Mouse (Mus musculus): ENCODE measurements around the gene Tfip11. TPM values are rescaled to one million over a fixed set of nuclear protein-coding genes. Genes with fewer than 3 reads are reported as not detected.

Gene Tfip11
- total and polyA plus RNA-seq, 2 experiments from 2014 or later, result 20.2 to 24.4 TPM

- TF ChIP-seq CTCF (IDR thresholded peaks at IDR 0.05; ENCODE audit: low read depth), result no peak
- no peak for DNase-seq (ENCODE audit: low spot score)
These were observed 30.6 kb upstream of the Tfip11 start for GRCm38 (mm10) chr5:112295564-112295963.

GRCm38 (mm10) chr5:112296404-112297181 lies 29.6 kb upstream of the Tfip11 start:
- Histone ChIP-seq H3K4me3 (ENCODE audit: low read length) (no peak overlapping the region), H3K27ac (peak overlapping the region; percentile 8; the same call in 1 of the 2 replicates), H3K9me3 (ENCODE audit: low read length) (no peaks in the 10 kb centered on the region), H3K4me1 (ENCODE audit: insufficient read depth, low read length) (peaks cover 8% of the 10 kb centered on the region; the same call in 1 of the 2 replicates), H3K27me3 (ENCODE audit: insufficient read depth, low read length) (no peaks in the 10 kb centered on the region), H3K4me2 (ENCODE audit: low read depth, low read length) (no peak overlapping the region), H3K9ac (replicated peaks; ENCODE audit: low read length) (no peak overlapping the region), H3K36me3 (ENCODE audit: insufficient read depth, low read length) (no peaks in the 10 kb centered on the region)
- ATAC-seq (no peak), DNase-seq (ENCODE audit: low spot score) (no peak)
- no peak for TF ChIP-seq CTCF (IDR thresholded peaks at IDR 0.05; ENCODE audit: low read depth)
- WGBS, result 53% methylated on average over 6 of the region's 6 CpGs

More at GRCm38 (mm10) chr5:112295564-112295963, 30.6 kb upstream of the Tfip11 start:
- no peak overlapping the region for H3K27ac ChIP-seq
- no peaks in the 10 kb centered on the region for H3K36me3 ChIP-seq (ENCODE audit: insufficient read depth, low read length)
- H3K4me1 ChIP-seq (ENCODE audit: insufficient read depth, low read length), result peaks cover 8% of the 10 kb centered on the region; the same call in 1 of the 2 replicates
- no peaks in the 10 kb centered on the region for H3K27me3 ChIP-seq (ENCODE audit: insufficient read depth, low read length)
- H3K9ac ChIP-seq (replicated peaks; ENCODE audit: low read length), result no peak overlapping the region
- WGBS, result 55% methylated on average over 8 of the region's 8 CpGs
- H3K9me3 ChIP-seq (ENCODE audit: low read length), result no peaks in the 10 kb centered on the region
- no peak for ATAC-seq
- H3K4me3 ChIP-seq (ENCODE audit: low read length), result no peak overlapping the region
- no peak overlapping the region for H3K4me2 ChIP-seq (ENCODE audit: low read depth, low read length)

DNA sequence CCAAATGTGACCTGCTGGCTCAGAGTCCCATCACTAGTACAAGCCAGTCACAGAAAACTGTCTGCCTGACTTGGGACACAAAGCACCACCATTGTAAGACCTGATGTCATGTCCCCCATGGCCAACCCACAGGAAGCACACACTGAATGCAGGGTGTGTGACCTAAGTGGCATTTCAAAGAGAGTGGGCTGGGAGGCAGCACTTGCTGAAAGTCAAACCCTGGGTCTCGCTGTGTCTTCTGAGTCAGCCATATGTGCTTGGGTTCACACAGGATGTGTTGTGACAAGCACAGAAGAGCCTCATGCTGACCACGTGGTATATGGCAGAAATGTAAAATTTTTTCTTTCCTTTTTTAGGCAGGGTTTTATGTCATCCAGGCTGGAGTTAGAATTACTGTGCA lies 28.9 kb upstream of the Tfip11 start:
- 63% methylated on average over 2 of the region's 2 CpGs for WGBS
- H3K27ac ChIP-seq, result peak overlapping the region; percentile 8; the same call in 1 of the 2 replicates
- H3K9me3 ChIP-seq (ENCODE audit: low read length), result no peaks in the 10 kb centered on the region
- 0 out of 2 replicates have a peak, but pooled peaks cover 4% of the 10 kb centered on the region for H3K4me1 ChIP-seq (ENCODE audit: insufficient read depth, low read length)
- no peak overlapping the region for H3K4me3 ChIP-seq (ENCODE audit: low read length)
- H3K36me3 ChIP-seq (ENCODE audit: insufficient read depth, low read length), result no peaks in the 10 kb centered on the region
- ATAC-seq, result no peak
- no peak overlapping the region for H3K4me2 ChIP-seq (ENCODE audit: low read depth, low read length)
- H3K27me3 ChIP-seq (ENCODE audit: insufficient read depth, low read length), result no peaks in the 10 kb centered on the region
- no peak for TF ChIP-seq CTCF (IDR thresholded peaks at IDR 0.05; ENCODE audit: low read depth)
- no peak overlapping the region for H3K9ac ChIP-seq (replicated peaks; ENCODE audit: low read length)
- no peak for DNase-seq (ENCODE audit: low spot score)

GRCm38 (mm10) chr5:112298226-112298988 lies 27.8 kb upstream of the Tfip11 start:
- WGBS, result 89% methylated on average over 12 of the region's 12 CpGs
- H3K4me3 ChIP-seq (ENCODE audit: low read length), result no peak overlapping the region
- H3K9ac ChIP-seq (replicated peaks; ENCODE audit: low read length), result no peak overlapping the region
- no peaks in the 10 kb centered on the region for H3K36me3 ChIP-seq (ENCODE audit: insufficient read depth, low read length)
- no peaks in the 10 kb centered on the region for H3K27me3 ChIP-seq (ENCODE audit: insufficient read depth, low read length)
- no peak overlapping the region for H3K27ac ChIP-seq
- ATAC-seq (no peak), DNase-seq (ENCODE audit: low spot score) (no peak)
- no peak overlapping the region for H3K4me2 ChIP-seq (ENCODE audit: low read depth, low read length)
- no peaks in the 10 kb centered on the region for H3K4me1 ChIP-seq (ENCODE audit: insufficient read depth, low read length)
- TF ChIP-seq CTCF (IDR thresholded peaks at IDR 0.05; ENCODE audit: low read depth), result no peak
- no peaks in the 10 kb centered on the region for H3K9me3 ChIP-seq (ENCODE audit: low read length)

GRCm38 (mm10) chr5:112299399-112299798 lies 26.8 kb upstream of the Tfip11 start:
- Histone ChIP-seq H3K9ac (replicated peaks; ENCODE audit: low read length) (no peak overlapping the region), H3K4me2 (ENCODE audit: low read depth, low read length) (no peak overlapping the region), H3K27me3 (ENCODE audit: insufficient read depth, low read length) (no peaks in the 10 kb centered on the region), H3K36me3 (ENCODE audit: insufficient read depth, low read length) (no peaks in the 10 kb centered on the region), H3K9me3 (ENCODE audit: low read length) (no peaks in the 10 kb centered on the region), H3K4me3 (ENCODE audit: low read length) (no peak overlapping the region), H3K27ac (no peak overlapping the region), H3K4me1 (ENCODE audit: insufficient read depth, low read length) (no peaks in the 10 kb centered on the region)
- DNase-seq (ENCODE audit: low spot score), result no peak
- ATAC-seq, result no peak
- TF ChIP-seq CTCF (IDR thresholded peaks at IDR 0.05; ENCODE audit: low read depth), result no peak
- 88% methylated on average over 4 of the region's 4 CpGs for WGBS

DNA sequence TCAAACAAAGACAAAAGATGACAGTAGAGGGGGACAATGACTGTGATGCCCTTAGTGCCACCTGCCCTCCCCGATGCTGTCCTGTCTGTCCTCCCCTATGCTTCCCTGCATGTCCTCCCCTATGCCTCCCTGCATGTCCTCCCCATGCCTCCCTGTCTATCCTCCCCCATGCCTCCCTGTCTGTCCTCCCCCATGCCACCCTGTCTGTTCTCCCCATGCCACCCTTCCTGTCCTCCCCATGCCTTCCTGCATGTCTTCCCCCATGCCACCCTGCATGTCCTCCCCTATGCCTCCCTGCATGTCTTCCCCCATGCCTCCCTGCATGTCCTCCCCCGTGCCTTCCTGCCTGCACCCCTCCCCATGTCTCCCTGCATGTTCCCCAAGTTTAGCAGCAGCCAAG lies 26.0 kb upstream of the Tfip11 start:
- Histone ChIP-seq H3K9me3 (ENCODE audit: low read length) (no peaks in the 10 kb centered on the region), H3K27me3 (ENCODE audit: insufficient read depth, low read length) (no peaks in the 10 kb centered on the region), H3K36me3 (ENCODE audit: insufficient read depth, low read length) (no peaks in the 10 kb centered on the region), H3K9ac (replicated peaks; ENCODE audit: low read length) (no peak overlapping the region), H3K27ac (no peak overlapping the region), H3K4me3 (ENCODE audit: low read length) (no peak overlapping the region), H3K4me1 (ENCODE audit: insufficient read depth, low read length) (no peaks in the 10 kb centered on the region), H3K4me2 (ENCODE audit: low read depth, low read length) (no peak overlapping the region)
- ATAC-seq (no peak), DNase-seq (ENCODE audit: low spot score) (no peak)
- 73% methylated on average over 2 of the region's 2 CpGs for WGBS
- TF ChIP-seq CTCF (IDR thresholded peaks at IDR 0.05; ENCODE audit: low read depth), result no peak

All from hindbrain, postnatal 0 days (tissue).